Comparison of ENCODE assay signal across 8 mouse cellular contexts in genomic region chr10:83219729-83220128, GRCm38 (mm10).
DNase-seq lines count a peak whose midpoint lies in the region; ATAC-seq and TF ChIP-seq lines count a peak whose summit lies in the region.

No protein-coding gene starts in this region.

- no peak overlapping the region for H3K4me3 ChIP-seq in forebrain, postnatal 0 days (ENCODE audit: low read depth, low read length)
- H3K4me3 ChIP-seq in intestine, embryonic 14.5 days (ENCODE audit: low read depth, low read length): no peak overlapping the region
- H3K4me3 ChIP-seq in limb, embryonic 11.5 days (ENCODE audit: low read depth, low read length): no peak overlapping the region
- no peak overlapping the region for H3K4me3 ChIP-seq in stomach, embryonic 16.5 days (replicated peaks; ENCODE audit: low read length)

- intact Hi-C loops in heart, postnatal 25 days (cut with DNase I): no loop called here

- peak; percentile 87 for TF ChIP-seq CTCF in forebrain, postnatal 0 days (IDR thresholded peaks at IDR 0.05; ENCODE audit: low read depth)

- no peaks in the 10 kb centered on the region for H3K27me3 ChIP-seq in forebrain, postnatal 0 days (ENCODE audit: insufficient read depth, low read length)
- no peaks in the 10 kb centered on the region for H3K27me3 ChIP-seq in intestine, embryonic 14.5 days (replicated peaks; ENCODE audit: control insufficient read depth, insufficient read depth, low read length)
- H3K27me3 ChIP-seq in limb, embryonic 11.5 days (ENCODE audit: control insufficient read depth, insufficient read depth, low read length): no peaks in the 10 kb centered on the region
- no peaks in the 10 kb centered on the region for H3K27me3 ChIP-seq in stomach, embryonic 16.5 days (ENCODE audit: control insufficient read depth, insufficient read depth, low read length)

- H3K36me3 ChIP-seq in forebrain, postnatal 0 days (ENCODE audit: insufficient read depth): no peaks in the 10 kb centered on the region
- no peaks in the 10 kb centered on the region for H3K36me3 ChIP-seq in intestine, embryonic 14.5 days (ENCODE audit: control insufficient read depth, insufficient read depth, low read length)
- no peaks in the 10 kb centered on the region for H3K36me3 ChIP-seq in limb, embryonic 11.5 days (ENCODE audit: control insufficient read depth, insufficient read depth, low read length)
- no peaks in the 10 kb centered on the region for H3K36me3 ChIP-seq in stomach, embryonic 16.5 days (ENCODE audit: control insufficient read depth, insufficient read depth, low read length)

- 30% methylated on average over 12 of the region's 12 CpGs for WGBS in forebrain, postnatal 0 days
- WGBS in intestine, embryonic 14.5 days: 28% methylated on average over 12 of the region's 12 CpGs
- 33% methylated on average over 12 of the region's 12 CpGs for WGBS in limb, embryonic 11.5 days
- WGBS in stomach, embryonic 16.5 days: 27% methylated on average over 12 of the region's 12 CpGs

- H3K4me1 ChIP-seq in forebrain, postnatal 0 days (ENCODE audit: insufficient read depth): no peaks in the 10 kb centered on the region
- H3K4me1 ChIP-seq in intestine, embryonic 14.5 days (replicated peaks; ENCODE audit: control insufficient read depth, insufficient read depth, low read length): no peaks in the 10 kb centered on the region
- no peaks in the 10 kb centered on the region for H3K4me1 ChIP-seq in limb, embryonic 11.5 days (ENCODE audit: control insufficient read depth, insufficient read depth, low read length)
- peaks cover 8% of the 10 kb centered on the region; the same call in 1 of the 2 replicates for H3K4me1 ChIP-seq in stomach, embryonic 16.5 days (ENCODE audit: control insufficient read depth, insufficient read depth, low read length)

- no peaks in the 10 kb centered on the region for H3K9me3 ChIP-seq in forebrain, postnatal 0 days (ENCODE audit: low read length)
- no peaks in the 10 kb centered on the region for H3K9me3 ChIP-seq in intestine, embryonic 14.5 days (ENCODE audit: control insufficient read depth, low read length)
- H3K9me3 ChIP-seq in limb, embryonic 11.5 days (ENCODE audit: control insufficient read depth, low read length): no peaks in the 10 kb centered on the region
- no peaks in the 10 kb centered on the region for H3K9me3 ChIP-seq in stomach, embryonic 16.5 days (replicated peaks; ENCODE audit: control insufficient read depth, low read length)

- no peak overlapping the region for H3K9ac ChIP-seq in forebrain, postnatal 0 days
- no peak overlapping the region for H3K9ac ChIP-seq in intestine, embryonic 14.5 days (ENCODE audit: low read length)
- no peak overlapping the region for H3K9ac ChIP-seq in limb, embryonic 11.5 days (ENCODE audit: low read length)
- H3K9ac ChIP-seq in stomach, embryonic 16.5 days (ENCODE audit: low read length): no peak overlapping the region

- peak; percentile 55; the same call in 1 of the 2 replicates for ATAC-seq in forebrain, postnatal 0 days
- ATAC-seq in intestine, embryonic 14.5 days (replicated peaks; ENCODE audit: low FRiP score, low TSS enrichment, low read depth): no peak
- no peak for ATAC-seq in limb, embryonic 11.5 days (ENCODE audit: insufficient number of reproducible peaks, low FRiP score, low TSS enrichment, low read depth)
- peak; percentile 46; the same call in 1 of the 2 replicates for ATAC-seq in stomach, embryonic 16.5 days (ENCODE audit: insufficient read depth, low FRiP score)

- DNase-seq in heart, adult 18-20 months: peak; percentile 47 to 81
- DNase-seq in heart, postnatal 25 days (ENCODE audit: low spot score): no peak
- peak; percentile 63 for DNase-seq in cerebellum, adult 11 months
- peak; percentile 75 for DNase-seq in forebrain, postnatal 0 days
- peak; percentile 85 for DNase-seq in intestine, embryonic 14.5 days (ENCODE audit: low spot score)
- DNase-seq in limb, embryonic 11.5 days (ENCODE audit: low spot score): peak; percentile 81
- peak; percentile 16 to 33 for DNase-seq in natural killer cell, adult 2 months (ENCODE audit: low spot score in 2 of 2)

- H3K27ac ChIP-seq in forebrain, postnatal 0 days (ENCODE audit: low read depth, low read length): no peak overlapping the region
- H3K27ac ChIP-seq in intestine, embryonic 14.5 days (ENCODE audit: low read depth): no peak overlapping the region
- no peak overlapping the region for H3K27ac ChIP-seq in limb, embryonic 11.5 days (replicated peaks; ENCODE audit: low read depth, low read length)
- no peak overlapping the region for H3K27ac ChIP-seq in stomach, embryonic 16.5 days (ENCODE audit: low read length)

- H3K4me2 ChIP-seq in forebrain, postnatal 0 days (ENCODE audit: low read depth): no peak overlapping the region
- H3K4me2 ChIP-seq in intestine, embryonic 14.5 days (ENCODE audit: low read length): no peak overlapping the region
- no peak overlapping the region for H3K4me2 ChIP-seq in limb, embryonic 11.5 days (ENCODE audit: low read depth, severe bottlenecking)
- H3K4me2 ChIP-seq in stomach, embryonic 16.5 days (ENCODE audit: low read depth, low read length): no peak overlapping the region

Comparison
In these comparisons a context has a peak if more than half of its experiments do, and no peak if none do; other contexts are left out.
1. ATAC-seq: peak in forebrain, postnatal 0 days (single experiment) and stomach, embryonic 16.5 days (single experiment); none in intestine, embryonic 14.5 days (single experiment) and limb, embryonic 11.5 days (single experiment).